Mouse (Mus musculus) embryonic facial prominence, embryonic 15.5 days (tissue): ENCODE data around the gene Myh6. TPM values are rescaled to one million over a fixed set of nuclear protein-coding genes. Genes with fewer than 3 reads are reported as not detected.

Experiments
- ATAC-seq: fragments of 200-750 bp; cut with Nextera tagmentation; 2 replicates; pipeline ENCODE4 v1.8.0; 2017; ENCODE audit warnings: low read depth, moderate TSS enrichment; ENCODE audit not compliant: insufficient number of reproducible peaks, low FRiP score, low TSS enrichment
- H3K27ac ChIP-seq: fragments of 300-500 bp; sonication (generic); replicated peaks from 2 replicates; pipeline ENCODE4 v1.5.1; 2015; ENCODE audit warnings: mild to moderate bottlenecking, inconsistent platforms
- H3K27me3 ChIP-seq: fragments of 300-500 bp; sonication (generic); 2 replicates; pipeline ENCODE4 v1.6.1; 2015; ENCODE audit warnings: inconsistent platforms
- H3K36me3 ChIP-seq: fragments of 300-500 bp; sonication (generic); 2 replicates; pipeline ENCODE4 v1.6.1; 2015; ENCODE audit warnings: mild to moderate bottlenecking, inconsistent platforms
- H3K4me1 ChIP-seq: fragments of 300-500 bp; sonication (generic); 2 replicates; pipeline ENCODE4 v1.6.1; 2015; ENCODE audit warnings: inconsistent platforms
- H3K4me2 ChIP-seq: fragments of 300-500 bp; sonication (generic); replicated peaks from 2 replicates; pipeline ENCODE4 v1.6.1; 2015; ENCODE audit warnings: mild to moderate bottlenecking, inconsistent platforms
- H3K4me3 ChIP-seq: fragments of 300-500 bp; sonication (generic); replicated peaks from 2 replicates; pipeline ENCODE4 v1.5.1; 2015; ENCODE audit warnings: mild to moderate bottlenecking, inconsistent platforms
- H3K9ac ChIP-seq: fragments of 300-500 bp; sonication (generic); 2 replicates; pipeline ENCODE4 v1.6.1; 2015; ENCODE audit warnings: inconsistent platforms
- H3K9me3 ChIP-seq: fragments of 300-500 bp; sonication (generic); replicated peaks from 2 replicates; pipeline ENCODE4 v1.6.1; 2016; ENCODE audit warnings: inconsistent platforms
- WGBS: fragments of 180-500 bp; shearing (Covaris S2); methylation state at CpG from one replicate; pipeline ENCODE4 v1.1.7; 2015; 5-methylcytosine and 5-hydroxymethylcytosine counted together
- polyA plus RNA-seq: library from polyadenylated mRNA; unstranded; fragments of >200 nt; fragmentation: Nextera tagmentation; extraction: Ambion mirVana; gene quantifications from 2 replicates; pipeline ENCODE4 v1.2.1, GENCODE M21; 2015

The Myh6 gene
- polyA plus RNA-seq: 3.0 and 6.0 TPM in 2 replicates

- Histone ChIP-seq H3K27me3 (no peaks in the 10 kb centered on the region), H3K9ac (no peak within 1 kb of the TSS), H3K4me2 (no peak within 1 kb of the TSS), H3K36me3 (no peaks in the 10 kb centered on the region), H3K9me3 (no peaks in the 10 kb centered on the region), H3K4me1 (no peaks in the 10 kb centered on the region), H3K4me3 (no peak within 1 kb of the TSS), H3K27ac (no peak within 1 kb of the TSS)
- ATAC-seq: no peak
- 71% methylated on average over 7 of the region's 7 CpGs for WGBS
Measured at GRCm38 (mm10) chr14:54966320-54966977, at the start of gene Myh6. TSS of gene Myh6 (minus strand) at chr14:54966927.

GRCm38 (mm10) chr14:55015767-55016111 is 49.0 kb upstream of the Myh6 start:
- ATAC-seq: peak; percentile 8; the same call in 1 of the 2 replicates
- Histone ChIP-seq H3K36me3 (peaks cover 22% of the 10 kb centered on the region), H3K27ac (peak overlapping the region; percentile 71), H3K9ac (peak overlapping the region; percentile 68), H3K4me2 (peak overlapping the region; percentile 73), H3K9me3 (no peaks in the 10 kb centered on the region), H3K4me1 (no peaks in the 10 kb centered on the region), H3K27me3 (no peaks in the 10 kb centered on the region), H3K4me3 (peak overlapping the region; percentile 76)
- under 1% methylated on average over 17 of the region's 17 CpGs for WGBS

GRCm38 (mm10) chr14:55014991-55015766 is 48.5 kb upstream of the Myh6 start, which contains the start of gene Ngdn:
TSS of gene Ngdn (plus strand) at chr14:55015454.
- peak; percentile 97 for ATAC-seq
- peaks cover 16% of the 10 kb centered on the region for H3K36me3 ChIP-seq
- H3K4me2 ChIP-seq: peak within 1 kb of the TSS; percentile 75
- peak within 1 kb of the TSS; percentile 97 for H3K27ac ChIP-seq
- no peaks in the 10 kb centered on the region for H3K9me3 ChIP-seq
- peak within 1 kb of the TSS; percentile 76 for H3K4me3 ChIP-seq
- H3K9ac ChIP-seq: peak within 1 kb of the TSS; percentile 68
- WGBS: under 1% methylated on average over 36 of the region's 36 CpGs
- no peaks in the 10 kb centered on the region for H3K4me1 ChIP-seq
- no peaks in the 10 kb centered on the region for H3K27me3 ChIP-seq

DNA sequence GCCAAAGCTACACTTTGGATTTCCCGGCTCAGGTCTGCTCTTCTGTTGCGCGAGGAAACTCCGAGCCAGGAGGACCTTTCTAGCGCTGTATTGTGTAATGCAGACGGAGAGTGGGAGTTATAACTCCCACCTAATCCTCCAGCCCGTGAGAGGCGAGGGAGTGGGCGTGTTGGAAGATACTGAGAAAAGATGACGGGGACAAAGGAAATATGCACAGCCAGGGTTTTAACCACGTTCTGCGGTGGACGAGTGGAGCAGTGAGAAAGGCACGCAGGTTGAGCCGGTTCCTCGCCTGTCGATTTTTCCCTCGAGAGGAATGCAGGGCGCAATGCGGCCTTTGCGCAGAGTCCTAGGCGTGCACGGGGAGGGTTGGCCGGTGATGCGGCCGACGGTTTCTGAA is 47.9 kb upstream of the Myh6 start:
- Histone ChIP-seq H3K4me3 (peak overlapping the region; percentile 55), H3K9me3 (no peaks in the 10 kb centered on the region), H3K9ac (peak overlapping the region; percentile 55), H3K36me3 (peaks cover 13% of the 10 kb centered on the region), H3K4me1 (no peaks in the 10 kb centered on the region), H3K4me2 (peak overlapping the region; percentile 75), H3K27ac (peak overlapping the region; percentile 97), H3K27me3 (no peaks in the 10 kb centered on the region)
- ATAC-seq: peak; percentile 20
- WGBS: under 1% methylated on average over 27 of the region's 27 CpGs

DNA sequence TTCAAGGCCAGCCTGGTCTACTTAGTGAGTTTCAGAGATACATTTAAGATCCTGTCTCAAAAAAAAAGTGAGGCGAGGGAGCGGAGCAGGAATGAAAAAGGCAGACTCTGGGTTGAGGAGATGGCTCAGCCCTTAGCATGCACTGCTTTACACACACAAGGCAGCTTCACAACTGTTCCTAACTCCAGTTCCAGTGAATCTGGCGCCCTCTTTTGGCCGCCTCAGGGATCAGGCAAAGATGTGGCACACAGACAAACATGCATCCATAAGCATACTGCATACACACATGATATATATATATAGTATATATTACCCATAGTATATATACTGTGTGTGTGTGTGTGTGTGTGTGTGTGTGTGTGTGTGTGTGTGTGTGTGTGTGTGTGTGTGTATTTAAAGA is 44.4 kb upstream of the Myh6 start:
- H3K27ac ChIP-seq: no peak overlapping the region
- no peak for ATAC-seq
- WGBS: 66% methylated on average over 4 of the region's 4 CpGs
- no peaks in the 10 kb centered on the region for H3K9me3 ChIP-seq
- H3K4me3 ChIP-seq: no peak overlapping the region
- no peak overlapping the region for H3K4me2 ChIP-seq
- H3K4me1 ChIP-seq: no peaks in the 10 kb centered on the region
- H3K27me3 ChIP-seq: no peaks in the 10 kb centered on the region
- no peaks in the 10 kb centered on the region for H3K36me3 ChIP-seq
- H3K9ac ChIP-seq: no peak overlapping the region

GRCm38 (mm10) chr14:55008417-55008816 is 41.7 kb upstream of the Myh6 start:
- H3K9me3 ChIP-seq: no peaks in the 10 kb centered on the region
- no peak overlapping the region for H3K9ac ChIP-seq
- peaks cover 4% of the 10 kb centered on the region; the same call in 1 of the 2 replicates for H3K4me1 ChIP-seq
- 0 out of 2 replicates have a peak, but pooled peaks have one; percentile 26 for ATAC-seq
- no peak overlapping the region for H3K27ac ChIP-seq
- H3K27me3 ChIP-seq: no peaks in the 10 kb centered on the region
- 78% methylated on average over 8 of the region's 8 CpGs for WGBS
- no peak overlapping the region for H3K4me3 ChIP-seq
- H3K4me2 ChIP-seq: no peak overlapping the region
- no peaks in the 10 kb centered on the region for H3K36me3 ChIP-seq

DNA sequence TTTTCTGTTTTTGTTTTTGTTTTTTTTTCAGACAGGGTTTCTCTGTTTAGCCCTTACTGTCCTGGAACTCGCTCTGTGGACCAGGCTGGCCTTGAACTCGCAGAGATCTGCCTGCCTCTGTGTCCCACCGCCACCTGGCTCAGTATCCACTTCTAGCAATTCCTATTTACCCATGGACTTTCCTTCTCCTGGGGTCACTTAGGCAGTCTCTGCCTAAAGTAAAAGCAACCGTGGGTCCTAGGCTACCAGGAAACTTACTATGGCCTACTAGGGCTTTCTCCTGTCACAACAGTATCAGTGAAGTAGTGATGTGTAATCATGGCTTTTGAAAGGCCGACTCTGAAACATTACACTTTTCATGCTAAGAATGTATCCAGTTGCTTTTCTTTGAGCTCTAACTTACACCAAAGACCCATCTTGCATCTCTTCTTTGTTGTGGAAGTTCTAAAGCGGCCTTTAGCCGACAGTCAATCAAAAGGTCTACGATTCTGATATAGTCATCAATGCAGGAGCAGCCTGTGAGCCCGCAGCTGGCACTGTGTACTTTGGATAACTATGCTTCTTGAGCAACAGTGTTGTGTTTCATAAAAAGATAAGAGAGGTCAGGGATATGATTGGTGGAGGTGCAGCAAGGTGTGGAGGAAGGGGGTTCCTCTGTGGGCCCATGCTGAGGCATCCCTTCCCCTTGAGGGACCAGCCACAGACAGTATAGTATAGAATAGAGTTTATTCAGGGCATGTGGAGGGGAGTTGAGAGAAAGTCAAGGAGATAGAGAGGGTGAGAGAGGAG is 40.6 kb upstream of the Myh6 start:
- ATAC-seq: no peak
- H3K4me2 ChIP-seq: no peak overlapping the region
- peaks cover 7% of the 10 kb centered on the region for H3K4me1 ChIP-seq
- 89% methylated on average over 9 of the region's 9 CpGs for WGBS
- no peak overlapping the region for H3K27ac ChIP-seq
- H3K9ac ChIP-seq: no peak overlapping the region
- H3K4me3 ChIP-seq: no peak overlapping the region
- H3K27me3 ChIP-seq: no peaks in the 10 kb centered on the region
- no peaks in the 10 kb centered on the region for H3K36me3 ChIP-seq
- no peaks in the 10 kb centered on the region for H3K9me3 ChIP-seq

DNA sequence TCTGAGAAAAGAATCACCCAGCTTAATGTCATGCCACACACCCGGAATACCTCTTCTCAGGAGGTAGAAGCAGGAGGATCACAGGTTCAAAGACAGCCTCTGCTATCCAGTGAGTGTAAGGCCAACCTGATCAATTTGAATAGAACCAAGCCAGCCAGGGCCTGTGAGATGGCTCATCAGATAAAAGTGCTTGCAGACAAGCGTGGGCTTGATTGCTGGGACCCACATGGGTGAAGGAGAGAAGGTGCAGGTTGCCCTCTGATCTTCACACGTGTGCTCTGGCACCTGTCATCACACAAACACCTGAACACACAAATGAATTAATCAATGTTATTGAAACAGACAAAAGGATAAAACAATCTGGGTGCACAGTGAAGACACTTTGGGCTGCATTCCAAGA is 39.8 kb upstream of the Myh6 start:
- Histone ChIP-seq H3K27me3 (no peaks in the 10 kb centered on the region), H3K9me3 (no peaks in the 10 kb centered on the region), H3K4me2 (no peak overlapping the region), H3K9ac (no peak overlapping the region), H3K4me3 (no peak overlapping the region), H3K27ac (no peak overlapping the region), H3K4me1 (peaks cover 7% of the 10 kb centered on the region), H3K36me3 (no peaks in the 10 kb centered on the region)
- no peak for ATAC-seq
- WGBS: 69% methylated on average over 3 of the region's 3 CpGs

DNA sequence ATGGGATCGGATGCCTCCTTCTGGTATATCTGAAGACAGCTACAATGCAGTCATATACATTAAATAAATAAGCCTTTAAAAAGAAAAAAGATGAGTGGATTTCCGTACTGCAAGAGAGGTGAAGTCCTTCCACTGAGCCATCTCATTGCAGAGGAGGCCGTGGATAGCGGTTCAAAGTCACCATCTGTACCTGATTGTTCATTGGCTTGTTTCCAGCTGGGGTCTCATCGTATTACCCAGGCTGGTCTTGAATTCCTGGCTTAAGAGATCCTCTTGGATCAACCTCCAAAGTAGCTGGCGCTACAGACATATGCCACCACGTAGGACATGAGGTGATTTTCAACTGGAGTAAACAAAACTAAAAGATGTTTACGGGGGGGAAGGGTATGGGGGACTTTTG is 39.2 kb upstream of the Myh6 start:
- peaks cover 7% of the 10 kb centered on the region for H3K4me1 ChIP-seq
- H3K27me3 ChIP-seq: no peaks in the 10 kb centered on the region
- no peaks in the 10 kb centered on the region for H3K36me3 ChIP-seq
- WGBS: 57% methylated on average over 8 of the region's 8 CpGs
- H3K27ac ChIP-seq: no peak overlapping the region
- H3K9ac ChIP-seq: no peak overlapping the region
- H3K4me2 ChIP-seq: no peak overlapping the region
- ATAC-seq: no peak
- H3K9me3 ChIP-seq: no peaks in the 10 kb centered on the region
- no peak overlapping the region for H3K4me3 ChIP-seq

DNA sequence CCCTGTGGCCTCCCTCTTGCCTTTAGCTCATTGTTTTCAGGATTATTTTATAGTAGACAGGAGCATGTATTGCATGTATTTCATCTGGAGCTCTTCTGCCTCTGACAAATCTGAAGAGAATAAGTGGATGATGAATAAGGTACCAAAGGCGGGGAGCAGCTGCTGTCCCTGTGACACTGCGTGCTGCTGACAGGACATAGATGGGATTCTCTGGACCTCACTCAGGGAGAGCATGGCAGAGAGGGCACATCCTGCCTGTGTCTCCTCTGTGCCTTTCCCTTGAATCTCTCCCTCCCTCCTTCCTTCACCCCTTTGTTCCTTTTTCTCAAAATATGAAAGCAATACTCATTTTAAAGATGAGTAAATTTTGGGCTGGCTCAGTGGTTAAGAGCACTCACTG is 38.8 kb upstream of the Myh6 start:
- Histone ChIP-seq H3K4me2 (no peak overlapping the region), H3K4me1 (peaks cover 7% of the 10 kb centered on the region), H3K4me3 (no peak overlapping the region), H3K9me3 (no peaks in the 10 kb centered on the region), H3K27ac (no peak overlapping the region), H3K36me3 (no peaks in the 10 kb centered on the region), H3K9ac (no peak overlapping the region), H3K27me3 (no peaks in the 10 kb centered on the region)
- WGBS: 78% methylated on average over 2 of the region's 2 CpGs
- ATAC-seq: no peak
